Mouse (Mus musculus): ENCODE data around the gene Sipa1l1. TPM values are rescaled to one million over a fixed set of nuclear protein-coding genes. Genes with fewer than 3 reads are reported as not detected.

Gene Sipa1l1
- total RNA-seq (2012; rRNA removed) (18.7 and 23.6 TPM in 2 replicates), total RNA-seq (2014; rRNA removed) (13.6 and 15.1 TPM in 2 replicates), polyA plus RNA-seq (2012; ENCODE audit: insufficient read length, low read depth) (36.7 and 37.5 TPM in 2 replicates)

DNA sequence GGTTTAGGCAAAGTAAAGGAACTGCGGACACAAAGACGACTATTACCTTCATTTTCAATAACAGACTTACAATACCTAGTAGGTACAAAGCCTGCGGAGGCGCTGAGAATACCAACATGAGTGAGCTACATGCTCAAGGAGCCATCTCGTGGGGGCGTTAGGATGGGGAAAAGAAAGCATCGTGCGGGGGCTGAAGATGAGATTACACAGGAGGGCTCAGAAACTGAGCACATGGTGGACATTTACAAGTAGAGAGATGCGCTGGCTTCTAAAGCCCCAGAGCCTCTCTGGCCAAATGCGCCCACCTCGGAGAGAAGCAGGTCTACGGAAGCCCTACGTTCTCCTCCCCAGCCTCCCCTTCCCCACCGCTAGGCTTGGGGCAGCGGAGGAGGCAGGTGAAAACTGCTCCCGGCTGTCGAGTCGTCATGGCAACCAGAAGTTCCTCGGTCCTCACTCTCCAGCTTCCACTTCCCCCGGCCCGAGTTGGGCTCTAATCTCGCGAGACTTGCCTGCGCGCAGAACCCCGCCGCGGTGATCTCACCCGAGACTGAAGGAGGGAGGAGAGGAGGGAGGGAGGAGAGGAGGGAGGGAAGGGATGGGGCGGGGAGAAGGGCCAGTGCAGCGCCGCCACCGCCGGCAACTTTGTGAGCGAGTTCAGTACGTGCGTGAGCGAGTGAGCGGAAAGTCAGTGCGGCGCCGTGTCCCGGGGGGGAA is at the start of gene Sipa1l1:
Gene Sipa1l1, plus strand, starts transcription at position 501 of the 714 bp plus-strand sequence.
- Histone ChIP-seq H3K27ac (ENCODE audit: insufficient read depth, low read depth) (peak within 1 kb of the TSS; percentile 20; the same call in 1 of the 2 replicates), H3K9ac (ENCODE audit: insufficient read depth, low read depth) (peak within 1 kb of the TSS; percentile 75), H3K9me3 (replicated peaks; ENCODE audit: low read length) (no peaks in the 10 kb centered on the region), H3K4me3 (replicated peaks in 1 of 3; ENCODE audit: low read depth in 2 of 3, low read length in 2 of 3, poor library complexity in 1 of 3) (peak within 1 kb of the TSS; percentile 75 to 82 (median 82)), H3K79me2 (replicated peaks; ENCODE audit: control insufficient read depth, extremely low read depth, insufficient read depth, poor library complexity, severe bottlenecking) (peaks cover 4% of the 10 kb centered on the region; the same call in 1 of the 2 replicates), H3K4me1 (ENCODE audit: control insufficient read depth in 1 of 2, insufficient read depth in 2 of 2) (peaks cover 0 to 54% of the 10 kb centered on the region in 2 experiments; a peak in 2 of 4 replicates), H3K4me2 (ENCODE audit: insufficient read depth, low read depth, poor library complexity, severe bottlenecking) (peak within 1 kb of the TSS; percentile 100), H3K27me3 (replicated peaks) (no peaks in the 10 kb centered on the region), H3K36me3 (replicated peaks in 1 of 2; ENCODE audit: control insufficient read depth in 1 of 2, insufficient read depth in 1 of 2, low read length in 1 of 2) (peaks cover 0 to 12% of the 10 kb centered on the region in 2 experiments)
- peak; percentile 98 for DNase-seq (ENCODE audit: extremely low read depth)
- dilution Hi-C loops (cut with MboI; ENCODE audit: extremely low pct_ligation_motif_present, extremely low pct_unique_long_range_greater_than_20kb, low sequenced_read_pairs) (no loop called here), in situ Hi-C loops (cut with MboI; ENCODE audit: low pct_ligation_motif_present, low pct_unique_long_range_greater_than_20kb, low sequenced_read_pairs) (loop anchor here (10.0 kb wide), 1 partner anchor 306 kb away; no protein-coding TSS in a partner anchor)
- TF ChIP-seq SIN3A (IDR thresholded peaks at IDR 0.05; ENCODE audit: low read length) (peak; percentile 64; the same call in 1 of the 2 replicates), CHD1 (IDR thresholded peaks at IDR 0.05; ENCODE audit: low read depth, low read length) (no peak), JUND (conservative IDR thresholded peaks at IDR 0.05; ENCODE audit: low read depth, low read length) (no peak), BHLHE40 (IDR thresholded peaks at IDR 0.05; ENCODE audit: low read depth, low read length) (no peak), JUN (IDR thresholded peaks at IDR 0.05; ENCODE audit: insufficient read depth, low read depth, low read length) (no peak), E2F4 (IDR thresholded peaks at IDR 0.05; ENCODE audit: insufficient replicate concordance, low read depth, low read length) (no peak), RCOR1 (conservative IDR thresholded peaks at IDR 0.05; ENCODE audit: low read depth, low read length) (no peak), HCFC1 (IDR thresholded peaks at IDR 0.05; ENCODE audit: low read depth, low read length) (peak; percentile 54), GABPA (IDR thresholded peaks at IDR 0.05; ENCODE audit: insufficient replicate concordance, low read depth, low read length) (no peak), TCF12 (IDR thresholded peaks at IDR 0.05; ENCODE audit: low read depth, low read length) (peak; percentile 51; the same call in 1 of the 2 replicates), ZNF384 (IDR thresholded peaks at IDR 0.05; ENCODE audit: low read depth, low read length) (no peak), MAX (IDR thresholded peaks at IDR 0.05; ENCODE audit: low read length) (peak; percentile 50; the same call in 1 of the 2 replicates), MAZ (IDR thresholded peaks at IDR 0.05; ENCODE audit: low read depth, low read length) (peak; percentile 93), RAD21 (IDR thresholded peaks at IDR 0.05; ENCODE audit: low read depth, low read length) (no peak; the same call in 1 of the 2 replicates), PAX5 (IDR thresholded peaks at IDR 0.05; ENCODE audit: low read length) (no peak), KAT2A (IDR thresholded peaks at IDR 0.05; ENCODE audit: insufficient replicate concordance, low read length) (no peak), USF1 (IDR thresholded peaks at IDR 0.05; ENCODE audit: low read depth, low read length) (no peak), CTCF (conservative IDR thresholded peaks at IDR 0.05 in 1 of 2, IDR thresholded peaks at IDR 0.05 in 1 of 2; ENCODE audit: low read depth in 2 of 2, low read length in 2 of 2) (peak in 1 of 2 experiments; percentile 23; a peak in 2 of 4 replicates), CHD2 (IDR thresholded peaks at IDR 0.05; ENCODE audit: low read length) (peak; percentile 99), MXI1 (IDR thresholded peaks at IDR 0.05; ENCODE audit: low read depth, low read length) (peak; percentile 90), POLR2AphosphoS2 (IDR thresholded peaks at IDR 0.05; ENCODE audit: low read depth, low read length) (no peak), SMC3 (IDR thresholded peaks at IDR 0.05; ENCODE audit: low read depth, low read length) (no peak), MEF2A (IDR thresholded peaks at IDR 0.05; ENCODE audit: borderline replicate concordance, low read depth, low read length) (no peak), ELF1 (IDR thresholded peaks at IDR 0.05; ENCODE audit: low read depth, low read length) (peak; percentile 59; the same call in 1 of the 2 replicates), NELFE (IDR thresholded peaks at IDR 0.05; ENCODE audit: low read depth, low read length) (peak; percentile 58), ZMIZ1 (IDR thresholded peaks at IDR 0.05; ENCODE audit: low read depth, low read length) (no peak), POLR2A (IDR thresholded peaks at IDR 0.05; ENCODE audit: low read depth, low read length) (peak; percentile 58), UBTF (IDR thresholded peaks at IDR 0.05; ENCODE audit: low read depth, low read length) (no peak), IRF4 (IDR thresholded peaks at IDR 0.05; ENCODE audit: low read depth, low read length) (peak; percentile 7; the same call in 1 of the 2 replicates), MAFK (IDR thresholded peaks at IDR 0.05; ENCODE audit: insufficient replicate concordance, low read length) (no peak), USF2 (conservative IDR thresholded peaks at IDR 0.05; ENCODE audit: low read depth, low read length) (no peak), ZKSCAN1 (IDR thresholded peaks at IDR 0.05; ENCODE audit: borderline replicate concordance, low read depth, low read length) (no peak), MYC (IDR thresholded peaks at IDR 0.05; ENCODE audit: low read depth, low read length) (peak; percentile 68; the same call in 1 of the 2 replicates), NRF1 (IDR thresholded peaks at IDR 0.05; ENCODE audit: low read depth, low read length) (peak; percentile 10; the same call in 1 of the 2 replicates), EP300 (IDR thresholded peaks at IDR 0.05; ENCODE audit: low read length) (no peak), TBP (conservative IDR thresholded peaks at IDR 0.05; ENCODE audit: low read depth, low read length) (no peak), ETS1 (conservative IDR thresholded peaks at IDR 0.05; ENCODE audit: low read depth, low read length) (no peak), ZC3H11A (IDR thresholded peaks at IDR 0.05; ENCODE audit: low read depth, low read length) (no peak)
